Mouse (Mus musculus) adrenal gland, adult (tissue): ENCODE measurements around the gene Mrgprb4.

Experiments
- DNase-seq, 2 experiments: peaks; one replicate each; pipeline ENCODE4 v3.0.0; 2022 to 2023; ENCODE audit warnings: low spot score in 1 of 2; ENCODE audit not compliant: inconsistent age in 2 of 2

The Mrgprb4 gene

GRCm38 (mm10) chr7:48199188-48199587 lies at the start of gene Mrgprb4:
Gene Mrgprb4, minus strand, starts transcription at chr7:48199288.
- no peak for DNase-seq

- no peak for DNase-seq
Measured at GRCm38 (mm10) chr7:48226114-48226513, 27.0 kb upstream of the Mrgprb4 start.

GRCm38 (mm10) chr7:48225065-48225464 lies 26.0 kb upstream of the Mrgprb4 start:
- no peak for DNase-seq

GRCm38 (mm10) chr7:48168919-48169318 lies 30.2 kb downstream of the Mrgprb4 start, which contains the start of gene Mrgprb5:
Gene Mrgprb5, minus strand, starts transcription at chr7:48169019.
- DNase-seq, result no peak

- peak; percentile 46 to 73 for DNase-seq
Measured at GRCm38 (mm10) chr7:48167471-48167870, 31.6 kb downstream of the Mrgprb4 start.
